ENCODE assay signal across 7 mouse cellular contexts in the genomic region with DNA sequence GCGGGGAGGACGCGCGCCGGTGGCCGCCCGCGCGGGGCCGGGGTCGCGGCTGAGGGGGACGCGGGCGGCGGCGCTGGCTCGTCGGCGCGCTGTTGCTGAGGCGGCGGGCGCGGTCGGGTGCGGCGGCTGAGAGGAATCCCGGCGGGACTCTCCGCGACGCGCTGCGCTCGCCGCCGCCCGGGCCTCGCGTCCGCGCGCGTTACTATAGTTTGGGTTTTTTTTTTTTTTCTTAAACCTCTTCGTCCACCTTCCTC. TPM values are rescaled to one million over a fixed set of nuclear protein-coding genes. Genes with fewer than 3 reads are reported as not detected.
A peak's percentile ranks its signal among the peaks of the same experiment; 100 is the strongest.
DNase-seq lines count a peak whose midpoint lies in the region; ATAC-seq lines count a peak whose summit lies in the region.

No protein-coding gene starts in this region.

- peak overlapping the region; percentile 96 for H3K4me3 ChIP-seq in lung, embryonic 16.5 days (ENCODE audit: low read length)
- H3K4me3 ChIP-seq in intestine, embryonic 16.5 days (ENCODE audit: low read length): peak overlapping the region; percentile 78
- H3K4me3 ChIP-seq in neural tube, embryonic 15.5 days (replicated peaks): peak overlapping the region; percentile 82

- no peak for ATAC-seq in lung, embryonic 16.5 days (ENCODE audit: low read depth)
- peak; percentile 11; the same call in 1 of the 2 replicates for ATAC-seq in erythroblast, adult 5-6 weeks (replicated peaks; ENCODE audit: low FRiP score, poor library complexity, severe bottlenecking)
- no peak for ATAC-seq in intestine, embryonic 16.5 days
- ATAC-seq in neural tube, embryonic 15.5 days (ENCODE audit: low FRiP score): no peak; the same call in 1 of the 2 replicates

- under 1% methylated on average over 21 of the region's 46 CpGs for WGBS in lung, embryonic 16.5 days
- WGBS in intestine, embryonic 16.5 days: 0% methylated on average over 43 of the region's 46 CpGs
- WGBS in neural tube, embryonic 15.5 days: under 1% methylated on average over 32 of the region's 46 CpGs

- H3K9ac ChIP-seq in lung, embryonic 16.5 days (ENCODE audit: low read length): peak overlapping the region; percentile 99
- peak overlapping the region; percentile 89 for H3K9ac ChIP-seq in intestine, embryonic 16.5 days (ENCODE audit: low read depth, low read length)
- peak overlapping the region; percentile 93 for H3K9ac ChIP-seq in neural tube, embryonic 15.5 days (replicated peaks)

- peaks cover 7% of the 10 kb centered on the region for H3K4me1 ChIP-seq in lung, embryonic 16.5 days (replicated peaks; ENCODE audit: control insufficient read depth, insufficient read depth, low read length)
- H3K4me1 ChIP-seq in intestine, embryonic 16.5 days (ENCODE audit: control insufficient read depth, insufficient read depth, low read length): no peaks in the 10 kb centered on the region
- peaks cover 30% of the 10 kb centered on the region for H3K4me1 ChIP-seq in neural tube, embryonic 15.5 days

- H3K36me3 ChIP-seq in lung, embryonic 16.5 days (ENCODE audit: control insufficient read depth, insufficient read depth, low read length): no peaks in the 10 kb centered on the region
- no peaks in the 10 kb centered on the region for H3K36me3 ChIP-seq in intestine, embryonic 16.5 days (ENCODE audit: control insufficient read depth, insufficient read depth, low read length)
- no peaks in the 10 kb centered on the region for H3K36me3 ChIP-seq in neural tube, embryonic 15.5 days

- no peak for DNase-seq in lung, postnatal 10 days
- DNase-seq in right cerebral cortex, postnatal 25 days: no peak
- DNase-seq in frontal cortex, postnatal 14 days (ENCODE audit: low spot score in 2 of 2): no peak

- no peaks in the 10 kb centered on the region for H3K27me3 ChIP-seq in lung, embryonic 16.5 days (ENCODE audit: control insufficient read depth, insufficient read depth, low read depth, low read length)
- H3K27me3 ChIP-seq in intestine, embryonic 16.5 days (replicated peaks; ENCODE audit: control insufficient read depth, insufficient read depth, low read length): peaks cover 6% of the 10 kb centered on the region; the same call in 1 of the 2 replicates
- no peaks in the 10 kb centered on the region for H3K27me3 ChIP-seq in neural tube, embryonic 15.5 days (replicated peaks)

- H3K9me3 ChIP-seq in lung, embryonic 16.5 days (ENCODE audit: control insufficient read depth, low read length): no peaks in the 10 kb centered on the region
- H3K9me3 ChIP-seq in intestine, embryonic 16.5 days (ENCODE audit: control insufficient read depth, low read length): no peaks in the 10 kb centered on the region
- no peaks in the 10 kb centered on the region for H3K9me3 ChIP-seq in neural tube, embryonic 15.5 days (replicated peaks)

- peak overlapping the region; percentile 99 for H3K27ac ChIP-seq in lung, embryonic 16.5 days (ENCODE audit: low read length)
- peak overlapping the region; percentile 96 for H3K27ac ChIP-seq in intestine, embryonic 16.5 days (ENCODE audit: low read length)
- peak overlapping the region; percentile 99 for H3K27ac ChIP-seq in neural tube, embryonic 15.5 days (replicated peaks)

- peak overlapping the region; percentile 63 for H3K4me2 ChIP-seq in lung, embryonic 16.5 days (ENCODE audit: low read depth, low read length)
- H3K4me2 ChIP-seq in intestine, embryonic 16.5 days (ENCODE audit: low read depth, low read length): peak overlapping the region; percentile 60
- H3K4me2 ChIP-seq in neural tube, embryonic 15.5 days: peak overlapping the region; percentile 62

RNA-seq across cellular contexts. Expression of a gene that starts 0.3 kb away (rescaled TPM):
- polyA plus RNA-seq in lung, embryonic 16.5 days (2015; fragmentation: Nextera tagmentation; extraction: Ambion mirVana): 34.5 and 37.0 TPM in 2 replicates
- total RNA-seq in erythroblast, adult 5-6 weeks (2015; ENCODE audit: low replicate concordance): 45.5 and 67.7 TPM in 2 replicates
- 30.2 and 35.3 TPM in 2 replicates for total RNA-seq in erythroblast, adult 5-6 weeks (2017; ENCODE audit: low replicate concordance)
- polyA plus RNA-seq in intestine, embryonic 16.5 days (2015; fragmentation: Nextera tagmentation; extraction: Ambion mirVana): 8.4 and 9.3 TPM in 2 replicates
- 38.9 and 44.0 TPM in 2 replicates for polyA plus RNA-seq in neural tube, embryonic 15.5 days (2015; fragmentation: Nextera tagmentation; extraction: Ambion mirVana)
